Mouse (Mus musculus) heart, adult 11 months (tissue): ENCODE measurements at regions not wholly inside any gene's neighbourhood (a gene's known extent, or its start where the extent isn't known, plus 50 kb on each side); places are given as distances from the start of the nearest gene placed in this dataset.

Experiments used
- DNase-seq: peaks from one replicate; pipeline ENCODE4 v3.0.0; 2022

GRCm38 (mm10) chr1:177323366-177323765 is 65.4 kb upstream of the Akt3 start:
- peak; percentile 45 for DNase-seq

DNA sequence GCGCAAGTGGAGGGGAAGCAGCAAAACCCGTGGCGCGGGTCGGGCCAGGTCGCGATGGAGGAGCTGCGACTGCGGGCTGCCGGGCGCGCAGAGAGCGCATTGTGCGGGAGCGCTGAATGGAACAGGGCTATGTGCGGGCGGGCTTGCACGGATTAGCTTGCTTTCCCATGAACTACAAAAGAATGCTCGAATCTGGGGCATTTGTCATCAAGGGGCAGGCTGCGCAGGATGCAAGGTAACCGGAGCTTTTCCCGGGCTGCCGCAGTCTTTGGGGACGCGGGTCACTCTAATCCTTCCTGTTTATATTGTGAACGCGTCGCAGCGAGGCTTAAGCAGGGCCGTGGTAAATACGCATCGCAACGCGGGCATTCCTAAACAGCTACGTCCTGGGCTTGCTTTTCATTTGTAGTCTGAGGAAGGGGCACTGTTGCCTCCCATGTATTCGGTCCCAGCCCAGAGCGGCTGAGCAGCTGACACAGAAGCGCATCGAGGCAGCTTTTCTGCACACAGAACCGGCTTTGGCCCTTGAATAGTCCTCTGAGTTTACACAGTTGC is 64.8 kb upstream of the Akt3 start:
- peak; percentile 88 for DNase-seq

DNA sequence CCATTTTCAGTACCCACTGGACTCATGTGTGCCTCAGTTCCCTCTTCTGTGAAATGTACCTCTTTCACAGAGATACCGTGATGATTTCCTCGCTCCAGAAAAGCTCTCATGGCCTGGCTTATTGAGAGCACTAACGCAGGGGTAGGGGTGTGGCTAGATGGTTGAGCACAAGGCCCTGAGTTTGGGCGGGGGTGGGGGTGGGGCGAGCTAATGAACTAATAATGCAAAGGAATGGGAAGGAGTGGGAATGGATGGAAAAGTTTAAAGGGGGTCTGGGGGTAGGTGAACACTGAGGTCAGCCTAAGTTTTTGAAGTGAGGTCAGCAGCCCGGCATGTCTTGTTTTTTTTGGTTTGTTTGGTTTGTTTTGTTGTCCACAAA is 64.3 kb upstream of the Akt3 start:
- peak; percentile 83 for DNase-seq

DNA sequence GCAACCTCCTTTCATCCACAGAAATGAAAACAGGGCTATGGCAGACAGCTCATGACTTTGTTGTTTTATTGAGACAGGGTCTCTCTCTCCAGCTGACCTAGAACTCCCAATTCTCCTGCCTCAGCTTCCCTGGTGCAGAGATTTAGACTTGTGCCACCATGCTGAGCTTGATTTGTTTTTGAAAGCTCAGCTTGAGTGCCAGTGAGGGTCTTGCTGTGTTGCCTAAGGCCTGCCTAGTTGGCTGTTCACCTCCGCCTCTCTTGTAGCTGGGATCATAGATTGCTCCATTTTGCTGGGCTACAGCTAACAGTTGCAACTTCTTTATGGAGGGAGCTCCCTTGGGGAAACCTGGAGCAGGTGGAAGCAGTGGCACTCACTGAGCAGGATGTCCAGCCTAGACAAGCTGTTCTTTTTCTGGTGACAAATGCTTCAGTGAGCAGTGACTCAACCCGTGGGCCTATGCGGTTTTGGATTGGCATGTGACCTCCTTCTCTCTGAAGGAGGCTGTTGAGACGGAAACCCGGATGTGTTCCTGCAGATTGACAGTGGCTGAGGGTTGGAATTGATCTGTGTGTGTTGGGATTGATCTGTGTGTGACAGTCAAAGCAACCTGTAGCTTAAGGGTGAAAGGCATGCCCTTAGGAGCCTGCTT is 63.8 kb upstream of the Akt3 start:
- DNase-seq = peak; percentile 85

- DNase-seq = peak; percentile 54
These were observed 50.3 kb upstream of the Akt3 start for GRCm38 (mm10) chr1:177308213-177308872.
